Mouse (Mus musculus): ENCODE measurements around the gene Prelid3b. TPM values are rescaled to one million over a fixed set of nuclear protein-coding genes. Genes with fewer than 3 reads are reported as not detected.
A peak's percentile ranks its signal among the peaks of the same experiment; 100 is the strongest.

Prelid3b gene
- 111 and 114 TPM in 2 replicates for polyA plus RNA-seq (2015; fragmentation: Nextera tagmentation; extraction: Ambion mirVana)

DNA sequence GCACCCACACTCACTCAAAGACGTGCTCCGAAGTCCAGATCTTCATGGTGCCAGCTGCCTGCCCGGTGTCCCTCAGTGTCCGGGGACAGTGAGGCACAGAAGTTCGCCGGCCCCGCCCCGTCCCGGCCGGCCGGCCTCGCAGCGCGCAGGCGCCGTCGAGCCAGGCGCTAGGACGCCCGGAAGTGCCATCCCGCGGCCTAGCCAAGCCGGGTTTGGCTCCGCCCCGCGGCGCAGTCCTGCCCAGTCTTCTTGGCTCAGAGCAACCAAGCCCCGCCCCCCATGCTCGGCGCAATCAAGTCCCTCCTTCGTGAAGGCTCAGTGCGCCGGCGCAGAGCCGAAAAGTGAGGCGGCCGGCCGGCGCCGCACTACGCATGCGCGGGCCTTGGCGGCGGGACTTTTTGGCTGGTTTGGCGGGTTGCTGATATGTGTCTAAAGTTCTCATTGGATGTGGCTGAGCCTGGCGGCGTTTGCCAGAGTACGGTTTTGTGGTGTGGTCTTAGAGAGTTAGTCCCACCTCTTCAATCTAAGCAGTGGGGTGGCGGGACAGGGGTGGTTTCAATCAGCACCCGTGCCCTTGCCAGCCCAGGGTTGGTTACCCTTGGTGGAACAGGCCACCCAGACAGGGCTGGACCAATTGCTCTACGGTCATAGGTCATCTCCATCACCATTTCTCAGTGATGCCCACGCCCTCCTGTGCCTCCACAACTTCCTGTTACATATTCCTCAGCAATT lies at the start of gene Prelid3b:
Gene Prelid3b, minus strand, starts transcription at position 264 of the 732 bp plus-strand sequence.
- ATAC-seq (ENCODE audit: low FRiP score): peak; percentile 99
- H3K4me3 ChIP-seq: peak within 1 kb of the TSS; percentile 79
- H3K36me3 ChIP-seq: peaks cover 13% of the 10 kb centered on the region
- peak within 1 kb of the TSS; percentile 71 for H3K27ac ChIP-seq
- H3K4me1 ChIP-seq (replicated peaks): peaks cover 18% of the 10 kb centered on the region
- no peaks in the 10 kb centered on the region for H3K27me3 ChIP-seq
- H3K4me2 ChIP-seq: peak within 1 kb of the TSS; percentile 81
- no peaks in the 10 kb centered on the region for H3K9me3 ChIP-seq
- WGBS: 1% methylated on average over 53 of the region's 53 CpGs
- peak within 1 kb of the TSS; percentile 85 for H3K9ac ChIP-seq

DNA sequence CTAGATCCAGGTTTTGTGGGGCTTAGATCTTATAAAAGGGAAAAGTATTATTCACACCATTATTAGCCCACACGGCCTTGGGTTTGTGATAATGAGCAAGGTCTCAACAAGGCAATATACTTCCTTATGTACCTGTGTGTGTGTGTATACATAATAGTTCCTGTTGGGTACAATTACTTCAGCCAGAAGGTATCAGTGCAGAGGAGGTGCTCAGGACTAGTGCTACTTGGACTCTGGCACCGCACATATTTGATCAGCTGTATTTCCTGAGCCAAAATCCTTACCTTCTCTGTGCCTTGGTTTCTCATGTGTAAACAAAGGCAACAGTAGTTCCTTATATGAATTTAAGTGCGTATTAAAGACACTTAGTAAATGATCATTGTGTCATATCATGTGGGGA lies 49.3 kb upstream of the Prelid3b start:
- 97% methylated on average over 3 of the region's 3 CpGs for WGBS
- Histone ChIP-seq H3K4me1 (replicated peaks) (no peaks in the 10 kb centered on the region), H3K9ac (no peak overlapping the region), H3K4me2 (no peak overlapping the region), H3K4me3 (no peak overlapping the region), H3K27me3 (no peaks in the 10 kb centered on the region), H3K36me3 (no peaks in the 10 kb centered on the region), H3K9me3 (no peaks in the 10 kb centered on the region), H3K27ac (no peak overlapping the region)
- no peak for ATAC-seq (ENCODE audit: low FRiP score)

DNA sequence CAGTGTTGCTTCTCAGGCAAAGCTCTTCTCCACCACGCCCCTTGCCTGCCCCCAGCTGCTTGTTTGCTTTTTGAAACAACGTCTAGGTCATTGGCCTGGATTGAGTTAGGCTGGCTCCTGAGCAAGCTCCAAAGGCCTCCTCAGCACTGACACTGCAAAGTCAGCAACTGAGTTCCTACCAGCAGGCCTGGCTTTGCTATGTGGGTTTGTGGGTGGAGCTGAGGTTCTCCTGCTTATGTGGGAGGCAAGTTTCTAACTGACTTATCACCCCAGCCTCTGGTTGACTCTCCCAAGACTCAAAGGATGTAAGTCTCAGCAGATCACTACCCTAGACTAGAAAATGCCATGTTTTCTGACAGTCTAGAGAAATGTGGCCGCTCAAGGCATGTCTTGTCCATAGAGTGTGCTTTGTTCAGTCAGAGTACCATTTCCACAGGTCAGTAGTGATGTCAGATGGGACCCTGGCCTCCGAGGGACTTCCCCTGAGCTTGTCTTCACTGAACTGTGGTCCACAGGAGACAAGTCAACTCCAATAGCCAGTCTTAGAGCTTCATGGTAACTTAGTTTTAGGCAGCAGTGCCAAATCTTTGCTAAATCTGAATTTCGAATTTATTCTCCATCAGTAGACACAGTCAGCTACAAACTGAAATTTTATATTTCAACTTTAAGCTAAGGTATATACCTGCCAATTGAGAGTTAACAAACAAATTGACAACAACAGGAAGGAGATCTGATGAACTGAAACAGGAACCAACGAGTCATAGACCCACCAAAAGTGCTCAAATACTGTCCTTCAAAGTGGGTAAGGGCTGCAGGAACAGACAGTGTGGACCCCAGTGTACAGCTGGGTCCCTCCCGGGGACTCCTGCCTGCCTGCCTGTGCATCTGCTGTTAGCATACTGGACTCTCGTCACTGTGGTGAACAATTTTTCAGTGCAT lies 44.5 kb upstream of the Prelid3b start:
- no peak for ATAC-seq (ENCODE audit: low FRiP score)
- 73% methylated on average over 8 of the region's 8 CpGs for WGBS
- no peaks in the 10 kb centered on the region for H3K27me3 ChIP-seq
- H3K9ac ChIP-seq: no peak overlapping the region
- no peak overlapping the region for H3K4me2 ChIP-seq
- H3K9me3 ChIP-seq: no peaks in the 10 kb centered on the region
- no peaks in the 10 kb centered on the region for H3K36me3 ChIP-seq
- H3K27ac ChIP-seq: no peak overlapping the region
- H3K4me1 ChIP-seq (replicated peaks): no peaks in the 10 kb centered on the region
- H3K4me3 ChIP-seq: no peak overlapping the region

DNA sequence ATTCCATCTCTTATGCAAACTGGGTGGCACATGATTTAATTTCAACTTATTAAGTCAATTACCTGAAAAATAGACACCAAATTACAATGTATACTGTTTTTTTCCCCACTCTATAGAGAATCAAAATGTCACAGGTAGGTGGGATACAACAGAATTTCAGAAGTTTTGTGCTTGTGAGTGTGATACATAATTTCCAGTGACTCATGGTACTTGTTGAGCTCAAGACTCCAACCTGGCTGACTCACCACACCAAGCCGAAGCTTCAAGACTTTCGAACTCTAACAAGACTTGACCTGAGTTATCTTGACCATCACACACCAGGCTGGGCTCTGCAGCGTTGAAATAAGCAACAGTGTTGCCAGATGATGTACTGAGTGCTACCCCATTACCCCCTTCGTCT lies 42.0 kb upstream of the Prelid3b start:
- 83% methylated on average over 4 of the region's 4 CpGs for WGBS
- ATAC-seq (ENCODE audit: low FRiP score): no peak
- Histone ChIP-seq H3K36me3 (no peaks in the 10 kb centered on the region), H3K27me3 (no peaks in the 10 kb centered on the region), H3K9me3 (no peaks in the 10 kb centered on the region), H3K4me3 (no peak overlapping the region), H3K4me2 (no peak overlapping the region), H3K9ac (no peak overlapping the region), H3K27ac (no peak overlapping the region), H3K4me1 (replicated peaks) (no peaks in the 10 kb centered on the region)

DNA sequence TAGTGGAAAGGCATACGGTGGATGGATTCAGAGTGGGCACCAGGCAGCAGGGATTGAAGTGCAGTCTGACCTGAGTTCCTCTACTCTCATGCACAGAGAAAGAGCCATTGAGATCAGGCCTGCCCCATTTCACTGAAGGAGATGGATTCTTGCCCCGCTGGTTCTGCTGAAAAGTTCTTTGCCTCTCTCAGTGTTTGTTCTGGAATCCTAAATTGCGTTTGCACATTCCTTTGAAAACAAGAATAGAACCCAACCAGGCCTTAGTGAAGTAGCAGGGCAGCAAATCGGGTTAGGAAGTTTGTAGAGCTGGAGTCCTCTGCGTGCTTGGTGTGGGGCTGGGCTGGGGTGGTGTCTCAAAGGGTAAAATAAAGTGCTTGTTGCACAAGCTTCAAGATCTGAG lies 40.9 kb upstream of the Prelid3b start:
- WGBS: 69% methylated on average over 5 of the region's 5 CpGs
- H3K27ac ChIP-seq: no peak overlapping the region

DNA sequence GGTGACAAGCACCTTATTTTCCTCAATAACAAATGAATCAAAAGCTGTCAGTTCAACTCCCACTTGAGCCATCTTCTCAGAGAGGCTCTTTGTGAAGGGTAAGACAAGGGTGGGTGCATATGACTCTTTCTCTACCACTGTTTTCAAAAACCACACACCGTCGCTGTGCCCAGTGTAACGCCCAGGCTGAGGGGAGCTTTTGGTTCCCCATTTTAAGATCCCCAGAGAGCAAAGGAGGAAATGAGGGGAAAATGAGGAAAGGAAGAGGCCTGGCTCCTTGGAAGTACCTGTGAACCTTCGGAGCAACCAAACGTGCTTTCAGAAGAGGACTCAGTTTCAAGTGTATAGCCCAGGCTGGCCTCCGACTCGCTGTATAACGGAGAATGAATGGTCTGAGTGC lies 36.9 kb upstream of the Prelid3b start:
- Histone ChIP-seq H3K4me2 (no peak overlapping the region), H3K36me3 (no peaks in the 10 kb centered on the region), H3K27me3 (no peaks in the 10 kb centered on the region), H3K27ac (no peak overlapping the region), H3K4me1 (replicated peaks) (no peaks in the 10 kb centered on the region), H3K4me3 (no peak overlapping the region), H3K9me3 (no peaks in the 10 kb centered on the region), H3K9ac (no peak overlapping the region)
- no peak for ATAC-seq (ENCODE audit: low FRiP score)
- 93% methylated on average over 8 of the region's 8 CpGs for WGBS

More for the DNA sequence above, 40.9 kb upstream of the Prelid3b start:
- H3K36me3 ChIP-seq: no peaks in the 10 kb centered on the region
- no peak overlapping the region for H3K4me2 ChIP-seq
- H3K9ac ChIP-seq: no peak overlapping the region
- no peaks in the 10 kb centered on the region for H3K27me3 ChIP-seq
- H3K9me3 ChIP-seq: no peaks in the 10 kb centered on the region
- no peaks in the 10 kb centered on the region for H3K4me1 ChIP-seq (replicated peaks)
- H3K4me3 ChIP-seq: no peak overlapping the region
- no peak for ATAC-seq (ENCODE audit: low FRiP score)

DNA sequence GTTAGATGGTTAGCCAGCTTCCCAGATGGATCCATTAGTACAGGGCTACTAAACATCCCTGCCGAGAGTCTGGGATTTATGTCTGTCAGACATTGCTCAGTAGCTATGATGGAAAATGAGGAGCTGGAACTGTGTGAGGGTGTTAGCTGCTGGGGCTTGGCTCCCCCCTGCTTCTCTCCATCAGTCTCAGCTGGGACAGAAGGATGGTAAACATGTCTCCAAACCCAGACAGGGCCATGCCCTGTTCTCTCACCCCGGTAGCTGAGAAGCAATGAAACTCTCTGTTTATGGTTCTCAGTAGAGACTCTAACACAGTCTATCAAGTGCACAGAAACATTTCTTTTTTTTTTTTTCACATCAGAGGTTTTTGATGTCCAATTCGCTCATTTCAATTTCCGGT lies 35.1 kb upstream of the Prelid3b start:
- Histone ChIP-seq H3K4me2 (no peak overlapping the region), H3K4me3 (no peak overlapping the region), H3K9me3 (no peaks in the 10 kb centered on the region), H3K4me1 (replicated peaks) (no peaks in the 10 kb centered on the region), H3K27me3 (no peaks in the 10 kb centered on the region), H3K27ac (no peak overlapping the region), H3K9ac (no peak overlapping the region), H3K36me3 (no peaks in the 10 kb centered on the region)
- whole genome bisulfite sequencing: 86% methylated on average over 4 of the region's 4 CpGs
- ATAC-seq (ENCODE audit: low FRiP score): no peak

DNA sequence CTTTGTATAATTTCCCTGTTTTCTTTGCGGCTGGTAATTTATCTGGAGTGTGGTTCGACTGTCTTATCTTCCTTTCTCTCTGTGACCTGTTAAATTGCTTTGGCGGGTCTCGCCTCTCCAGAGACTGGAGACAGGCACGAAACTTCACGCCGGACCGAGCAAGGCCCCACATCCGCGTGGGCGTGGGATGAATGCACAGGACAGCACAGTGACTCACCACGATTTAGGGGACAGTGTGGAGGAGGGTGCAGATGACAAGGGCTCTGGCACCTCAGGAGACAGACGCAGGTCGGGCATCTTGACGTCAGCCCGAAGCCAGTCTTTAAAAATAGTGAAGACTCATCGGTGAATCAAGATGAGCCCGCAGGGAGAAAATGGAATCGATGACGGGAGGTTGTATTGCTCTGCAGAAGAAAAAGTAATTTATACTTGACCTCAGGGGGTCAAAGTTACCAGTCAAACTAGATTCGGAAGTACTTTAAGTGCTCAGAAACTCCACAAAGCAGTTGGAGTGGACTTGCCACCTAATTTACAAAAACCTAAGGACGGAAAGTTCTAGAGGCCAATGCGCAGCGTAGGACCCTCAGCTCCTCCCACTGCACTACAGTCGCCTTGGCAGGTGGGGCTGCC lies 30.1 kb upstream of the Prelid3b start:
- Histone ChIP-seq H3K4me2 (no peak overlapping the region), H3K27ac (no peak overlapping the region), H3K9ac (no peak overlapping the region), H3K4me3 (no peak overlapping the region), H3K9me3 (no peaks in the 10 kb centered on the region), H3K36me3 (no peaks in the 10 kb centered on the region), H3K27me3 (no peaks in the 10 kb centered on the region), H3K4me1 (replicated peaks) (peaks cover 24% of the 10 kb centered on the region)
- ATAC-seq (ENCODE audit: low FRiP score): no peak
- WGBS: 71% methylated on average over 25 of the region's 25 CpGs

DNA sequence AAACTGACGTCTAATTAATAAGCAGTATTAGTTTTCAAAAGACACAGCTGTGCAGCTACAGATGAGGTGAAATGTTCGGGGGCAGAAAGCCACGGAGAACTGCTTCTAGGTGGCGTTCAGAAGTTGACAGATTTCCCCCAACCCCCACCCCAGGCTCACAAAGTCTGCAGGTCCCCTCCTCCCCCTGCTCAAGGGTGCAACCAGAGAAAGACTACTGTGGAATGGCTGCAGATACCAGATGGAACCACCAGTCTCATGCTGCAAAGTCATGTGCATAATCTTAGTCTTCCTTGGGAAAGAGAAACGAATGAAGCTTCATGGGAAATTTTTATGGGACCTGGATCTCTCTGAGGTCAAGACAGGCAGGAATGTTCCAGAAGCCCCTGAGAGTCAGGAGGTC lies 29.4 kb upstream of the Prelid3b start:
- Histone ChIP-seq H3K9me3 (no peaks in the 10 kb centered on the region), H3K4me1 (replicated peaks) (peaks cover 24% of the 10 kb centered on the region), H3K9ac (no peak overlapping the region), H3K36me3 (no peaks in the 10 kb centered on the region), H3K4me3 (no peak overlapping the region), H3K4me2 (no peak overlapping the region), H3K27ac (no peak overlapping the region; the same call in 1 of the 2 replicates), H3K27me3 (no peaks in the 10 kb centered on the region)
- peak; percentile 34; the same call in 1 of the 2 replicates for ATAC-seq (ENCODE audit: low FRiP score)
- 45% methylated on average over 5 of the region's 5 CpGs for WGBS

DNA sequence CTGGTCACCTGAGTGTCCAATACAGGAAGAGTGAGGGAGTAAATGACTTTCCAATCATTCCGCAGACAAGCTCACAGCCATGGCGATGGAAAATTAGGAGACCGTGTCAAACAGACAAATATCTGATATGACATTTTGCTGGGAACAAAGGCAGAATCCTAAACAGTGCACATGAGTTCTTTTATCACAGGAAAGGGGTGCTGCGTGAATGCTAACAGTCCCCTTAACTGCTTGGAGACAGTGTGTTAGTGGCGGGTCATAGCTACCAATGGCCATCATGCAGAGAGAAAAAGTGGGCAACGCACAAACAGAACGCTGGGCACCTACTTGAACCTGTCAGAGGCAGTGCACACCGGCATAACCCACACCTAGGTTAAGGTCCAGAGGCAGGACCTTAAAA lies 28.6 kb upstream of the Prelid3b start:
- no peak overlapping the region for H3K4me3 ChIP-seq
- peak overlapping the region; percentile 71 for H3K27ac ChIP-seq
- peak; percentile 52; the same call in 1 of the 2 replicates for ATAC-seq (ENCODE audit: low FRiP score)
- H3K9ac ChIP-seq: no peak overlapping the region
- H3K36me3 ChIP-seq: no peaks in the 10 kb centered on the region
- peaks cover 24% of the 10 kb centered on the region for H3K4me1 ChIP-seq (replicated peaks)
- no peaks in the 10 kb centered on the region for H3K9me3 ChIP-seq
- WGBS: 70% methylated on average over 8 of the region's 8 CpGs
- H3K4me2 ChIP-seq: no peak overlapping the region
- H3K27me3 ChIP-seq: no peaks in the 10 kb centered on the region

DNA sequence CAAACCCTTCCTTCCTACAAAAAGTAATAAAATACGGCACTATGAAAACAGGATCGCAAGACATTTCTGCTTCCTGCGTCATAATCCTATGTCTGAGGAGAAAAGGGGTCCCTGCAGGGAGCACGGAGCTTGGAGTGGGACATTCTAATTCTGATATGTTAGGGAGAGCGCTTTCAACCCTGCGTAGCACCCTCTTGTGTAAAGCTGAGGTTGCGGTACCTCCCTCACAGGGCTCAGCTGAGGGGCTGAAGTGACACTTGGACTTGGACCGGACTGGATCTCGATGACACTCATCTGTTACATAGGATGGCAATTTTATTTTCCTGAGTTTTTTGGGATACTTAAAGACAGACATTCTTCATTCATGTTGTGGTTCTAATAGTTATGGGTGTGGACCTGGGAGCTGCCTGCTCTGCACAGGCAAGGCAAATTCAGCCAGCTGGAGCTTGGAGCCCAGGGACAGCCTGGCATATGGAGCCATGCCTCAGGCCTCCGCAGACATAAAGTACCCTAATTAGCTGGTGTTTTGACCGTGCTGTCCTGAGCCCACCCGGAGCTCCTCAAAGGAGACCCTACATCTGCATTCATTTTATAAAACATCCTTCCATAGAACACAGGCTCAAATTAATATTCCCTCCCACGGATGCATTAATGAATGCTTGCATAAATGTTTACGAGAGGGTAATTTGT lies 28.1 kb upstream of the Prelid3b start:
- H3K4me2 ChIP-seq: no peak overlapping the region
- H3K27me3 ChIP-seq: no peaks in the 10 kb centered on the region
- ATAC-seq (ENCODE audit: low FRiP score): peak; percentile 76
- no peak overlapping the region for H3K9ac ChIP-seq
- no peaks in the 10 kb centered on the region for H3K36me3 ChIP-seq
- H3K4me3 ChIP-seq: no peak overlapping the region
- H3K27ac ChIP-seq: peak overlapping the region; percentile 71
- peaks cover 24% of the 10 kb centered on the region for H3K4me1 ChIP-seq (replicated peaks)
- 70% methylated on average over 14 of the region's 14 CpGs for WGBS
- no peaks in the 10 kb centered on the region for H3K9me3 ChIP-seq

DNA sequence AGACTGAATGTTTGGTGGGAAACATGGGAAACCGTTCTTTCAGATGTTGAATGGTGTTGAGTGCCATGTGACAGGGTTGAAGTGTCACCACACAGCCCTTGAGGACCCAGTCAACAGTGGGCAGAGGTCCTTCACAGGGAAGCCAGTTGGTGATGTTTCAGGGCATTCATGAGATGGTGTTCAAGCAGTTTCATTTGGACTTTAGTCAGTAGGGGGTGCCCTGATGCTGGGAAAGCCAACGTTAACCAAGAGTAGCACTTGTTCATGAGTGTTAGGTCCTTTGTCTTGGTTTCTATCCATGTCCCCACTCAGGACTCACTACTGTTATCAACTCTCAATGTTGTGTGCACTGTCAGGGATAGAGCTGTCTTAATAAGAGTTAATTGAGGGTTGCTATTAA lies 20.0 kb upstream of the Prelid3b start:
- 73% methylated on average over 2 of the region's 2 CpGs for WGBS
- Histone ChIP-seq H3K27me3 (no peaks in the 10 kb centered on the region), H3K4me3 (no peak overlapping the region), H3K9ac (no peak overlapping the region), H3K9me3 (0 out of 2 replicates have a peak, but pooled peaks cover 5% of the 10 kb centered on the region), H3K27ac (no peak overlapping the region), H3K4me2 (no peak overlapping the region), H3K4me1 (replicated peaks) (no peaks in the 10 kb centered on the region), H3K36me3 (no peaks in the 10 kb centered on the region)
- ATAC-seq (ENCODE audit: low FRiP score): no peak

Measured in hindbrain, embryonic 13.5 days (tissue).